Mouse (Mus musculus): ENCODE measurements around the gene Naip2. TPM values are rescaled to one million over a fixed set of nuclear protein-coding genes. Genes with fewer than 3 reads are reported as not detected.

The Naip2 gene
- polyA plus RNA-seq, 1 experiment from 2014 or later = 0.13 TPM

Other genes starting within 250 kb of the Naip2 start
- 37.5 and 38.7 TPM in 2 replicates for gene Mccc2, start 186.5 kb downstream of the Naip2 start, polyA plus RNA-seq (2014; fragmentation: Nextera tagmentation; extraction: Ambion mirVana)
- gene Bdp1, start 98.0 kb downstream of the Naip2 start, polyA plus RNA-seq (2014; fragmentation: Nextera tagmentation; extraction: Ambion mirVana) = 18.0 and 24.1 TPM in 2 replicates
- 409 and 411 TPM in 2 replicates for gene Serf1, start 94.1 kb downstream of the Naip2 start, polyA plus RNA-seq (2014; fragmentation: Nextera tagmentation; extraction: Ambion mirVana)
- gene Smn1, start 77.2 kb downstream of the Naip2 start, polyA plus RNA-seq (2014; fragmentation: Nextera tagmentation; extraction: Ambion mirVana) = 57.0 and 61.0 TPM in 2 replicates
- 0.03 and 0.14 TPM in 2 replicates for gene Naip5, start 44.2 kb upstream of the Naip2 start, polyA plus RNA-seq (2014; fragmentation: Nextera tagmentation; extraction: Ambion mirVana)
- gene Naip6, start 115.6 kb upstream of the Naip2 start, polyA plus RNA-seq (2014; fragmentation: Nextera tagmentation; extraction: Ambion mirVana) = not detected in 2 replicates

Data from forebrain, embryonic 14.5 days (tissue).